8 mouse cellular contexts compared by ENCODE assay signal in genomic region chr17:70751161-70751651, GRCm38 (mm10).
DNase-seq lines count a peak whose midpoint lies in the region; ATAC-seq and TF ChIP-seq lines count a peak whose summit lies in the region.

No protein-coding gene starts in this region.

- under 1% methylated on average over 19 of the region's 19 CpGs for WGBS in heart, embryonic 11.5 days (ENCODE audit: insufficient replicate concordance)
- 3% methylated on average over 19 of the region's 19 CpGs for WGBS in kidney, embryonic 14.5 days

- peak; percentile 69 for DNase-seq in adrenal gland, postnatal 25 days
- DNase-seq in lung, postnatal 14 days = peak; percentile 60
- no peak for DNase-seq in right cerebral cortex, postnatal 10 days (ENCODE audit: low spot score in 2 of 2)
- no peak for DNase-seq in left cerebral cortex, adult 8-10 months (ENCODE audit: low spot score in 2 of 2)
- DNase-seq in urinary bladder, adult 18-20 months (ENCODE audit: low spot score in 2 of 2) = no peak

- no peaks in the 10 kb centered on the region for H3K9me3 ChIP-seq in E14TG2a.4 (ENCODE audit: low read length)
- H3K9me3 ChIP-seq in heart, embryonic 11.5 days (replicated peaks; ENCODE audit: control insufficient read depth, low read length) = no peaks in the 10 kb centered on the region
- no peaks in the 10 kb centered on the region for H3K9me3 ChIP-seq in kidney, embryonic 14.5 days (ENCODE audit: control insufficient read depth, low read length)

- H3K4me1 ChIP-seq in E14TG2a.4 (replicated peaks; ENCODE audit: low read depth, low read length) = peaks cover 85% of the 10 kb centered on the region
- H3K4me1 ChIP-seq in heart, embryonic 11.5 days (ENCODE audit: control insufficient read depth, insufficient read depth, low read length) = peaks cover 16% of the 10 kb centered on the region; the same call in 1 of the 2 replicates
- H3K4me1 ChIP-seq in kidney, embryonic 14.5 days (ENCODE audit: control insufficient read depth, insufficient read depth, low read length) = peaks cover 52% of the 10 kb centered on the region

- H3K4me3 ChIP-seq in E14TG2a.4 (replicated peaks; ENCODE audit: low read length) = peak overlapping the region; percentile 85
- H3K4me3 ChIP-seq in heart, embryonic 11.5 days (ENCODE audit: low read depth, low read length) = peak overlapping the region; percentile 48
- peak overlapping the region; percentile 43 for H3K4me3 ChIP-seq in kidney, embryonic 14.5 days (ENCODE audit: low read length)

- no peak for ATAC-seq in heart, embryonic 11.5 days (replicated peaks; ENCODE audit: insufficient number of reproducible peaks, low FRiP score, low TSS enrichment)
- peak; percentile 34 for ATAC-seq in kidney, embryonic 14.5 days (ENCODE audit: low FRiP score, low TSS enrichment)

- peak overlapping the region; percentile 76 for H3K9ac ChIP-seq in heart, embryonic 11.5 days (ENCODE audit: low read depth, low read length)
- H3K9ac ChIP-seq in kidney, embryonic 14.5 days (ENCODE audit: low read depth, low read length) = peak overlapping the region; percentile 63

- peaks cover 3% of the 10 kb centered on the region; the same call in 1 of the 2 replicates for H3K36me3 ChIP-seq in E14TG2a.4 (ENCODE audit: insufficient read depth, low read length)
- no peaks in the 10 kb centered on the region for H3K36me3 ChIP-seq in heart, embryonic 11.5 days (ENCODE audit: control insufficient read depth, insufficient read depth, low read length)
- no peaks in the 10 kb centered on the region for H3K36me3 ChIP-seq in kidney, embryonic 14.5 days (ENCODE audit: control insufficient read depth, insufficient read depth, low read length)

- H3K27ac ChIP-seq in heart, embryonic 11.5 days (ENCODE audit: low read depth, low read length) = peak overlapping the region; percentile 83
- H3K27ac ChIP-seq in kidney, embryonic 14.5 days (ENCODE audit: low read depth, low read length) = peak overlapping the region; percentile 92

- H3K4me2 ChIP-seq in heart, embryonic 11.5 days = peak overlapping the region; percentile 71
- peak overlapping the region; percentile 53 for H3K4me2 ChIP-seq in kidney, embryonic 14.5 days (replicated peaks; ENCODE audit: low read depth, low read length)

- H3K27me3 ChIP-seq in E14TG2a.4 (ENCODE audit: insufficient read depth, low read length) = no peaks in the 10 kb centered on the region
- H3K27me3 ChIP-seq in heart, embryonic 11.5 days (ENCODE audit: control insufficient read depth, insufficient read depth, low read length) = no peaks in the 10 kb centered on the region; the same call in 1 of the 2 replicates
- no peaks in the 10 kb centered on the region for H3K27me3 ChIP-seq in kidney, embryonic 14.5 days (ENCODE audit: control insufficient read depth, insufficient read depth, low read length)

- no peak for TF ChIP-seq CTCF in E14TG2a.4 (conservative IDR thresholded peaks at IDR 0.05; ENCODE audit: low read length)

Comparison
In these comparisons a context has a peak if more than half of its experiments do, and no peak if none do; other contexts are left out.
1. DNase-seq: peak in adrenal gland, postnatal 25 days (single experiment) and lung, postnatal 14 days (single experiment); none in right cerebral cortex, postnatal 10 days (0 of 2), left cerebral cortex, adult 8-10 months (0 of 2) and urinary bladder, adult 18-20 months (0 of 2).
2. Peak in every context shown above with its lines, with median percentiles within 50 percentile points of each other: H3K4me3 ChIP-seq.